Mouse (Mus musculus): ENCODE results near the gene Ddx19a.
"Not testable (repeated sequence)": the region's sequence is repeated elsewhere in the genome, so short reads cannot be mapped to it uniquely, and the experiment has no call there.

Ddx19a gene

DNA sequence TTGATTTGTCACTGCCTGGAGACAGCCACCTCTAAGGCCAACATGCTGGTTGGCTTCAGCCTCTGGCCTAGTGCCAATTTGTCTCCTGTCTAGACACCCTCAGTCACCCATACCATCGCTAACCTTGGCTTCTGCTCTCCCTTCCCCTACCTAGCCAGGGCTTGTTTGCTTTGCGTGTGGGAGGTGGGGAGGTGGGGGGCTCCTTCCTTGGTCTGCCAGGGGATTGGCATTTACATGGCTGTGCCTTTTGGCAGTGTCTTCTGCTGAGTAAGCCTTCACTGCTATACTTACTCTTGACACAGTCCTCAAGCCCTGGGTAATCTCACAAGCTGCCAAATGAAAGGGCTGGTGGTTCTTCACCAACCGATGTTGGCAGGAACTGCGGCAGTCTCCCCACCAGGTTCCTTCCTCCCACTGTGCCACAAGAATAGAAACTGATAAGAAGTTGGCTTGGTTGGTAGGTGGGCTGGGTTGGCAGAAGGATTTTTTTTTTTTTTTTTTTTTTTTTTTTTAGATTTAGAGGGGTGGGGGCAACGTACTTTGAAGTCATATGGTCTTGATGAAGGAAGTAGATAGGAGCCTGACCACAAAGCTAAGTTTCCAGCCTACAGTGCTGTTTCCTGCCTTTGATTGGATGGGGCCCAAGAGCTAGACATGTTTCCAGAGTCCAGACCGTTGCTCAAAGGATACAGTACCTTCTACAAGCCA is 58.6 kb downstream of the Ddx19a start:
- DNase-seq (ENCODE audit: low read depth in 1 of 2, low spot score in 2 of 2), result no peak

- no peak for DNase-seq (ENCODE audit: low read depth in 1 of 2, low spot score in 2 of 2)
Observed at GRCm38 (mm10) chr8:110936217-110936616, 61.4 kb downstream of the Ddx19a start.

GRCm38 (mm10) chr8:110933272-110933671 is 64.3 kb downstream of the Ddx19a start:
- no peak for DNase-seq (ENCODE audit: low read depth in 1 of 2, low spot score in 2 of 2)

- no peak for DNase-seq (ENCODE audit: low read depth in 1 of 2, low spot score in 2 of 2)
Observed at GRCm38 (mm10) chr8:110932444-110932843, 65.2 kb downstream of the Ddx19a start.

DNA sequence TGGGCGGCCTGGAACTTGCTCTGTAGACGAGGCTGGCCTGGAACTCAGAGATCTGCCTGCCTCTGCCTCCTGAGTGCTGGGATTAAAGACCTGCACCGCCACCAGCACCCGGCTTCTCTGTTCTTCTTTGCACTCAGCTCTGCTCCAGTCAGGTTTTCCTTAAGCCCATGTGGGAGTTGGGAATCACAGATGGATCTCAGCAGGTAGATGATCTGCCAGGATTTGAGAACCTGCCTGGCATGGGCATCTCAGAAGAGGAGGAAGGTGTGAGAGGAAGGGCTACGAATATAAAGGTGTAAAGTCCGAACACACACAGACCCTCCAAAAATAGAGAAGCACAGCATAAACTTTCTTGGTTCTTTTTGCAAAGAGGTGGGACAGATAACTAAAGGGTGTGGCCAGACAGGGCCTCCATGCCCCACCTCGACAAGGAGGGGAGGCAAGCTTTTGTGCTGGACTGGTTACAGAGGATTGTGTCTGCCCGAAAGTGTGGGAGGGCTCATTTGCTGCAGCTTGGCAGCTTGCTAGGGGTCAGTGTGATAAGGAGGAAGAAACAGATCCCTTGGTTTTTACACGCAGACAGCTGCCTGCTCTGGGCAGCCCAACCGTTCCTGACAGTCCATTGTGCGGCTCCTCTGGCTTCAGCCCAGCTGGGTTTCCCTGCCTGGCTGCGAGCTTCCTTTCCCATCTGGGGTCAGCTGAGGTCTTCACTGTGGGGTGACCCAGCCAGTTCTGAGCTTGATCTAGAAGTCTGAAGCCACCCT is 66.2 kb downstream of the Ddx19a start:
- no peak for DNase-seq (ENCODE audit: low read depth in 1 of 2, low spot score in 2 of 2)

GRCm38 (mm10) chr8:110929672-110930071 is 67.9 kb downstream of the Ddx19a start:
- not testable (repeated sequence) for DNase-seq (ENCODE audit: low read depth in 1 of 2, low spot score in 2 of 2)

DNA sequence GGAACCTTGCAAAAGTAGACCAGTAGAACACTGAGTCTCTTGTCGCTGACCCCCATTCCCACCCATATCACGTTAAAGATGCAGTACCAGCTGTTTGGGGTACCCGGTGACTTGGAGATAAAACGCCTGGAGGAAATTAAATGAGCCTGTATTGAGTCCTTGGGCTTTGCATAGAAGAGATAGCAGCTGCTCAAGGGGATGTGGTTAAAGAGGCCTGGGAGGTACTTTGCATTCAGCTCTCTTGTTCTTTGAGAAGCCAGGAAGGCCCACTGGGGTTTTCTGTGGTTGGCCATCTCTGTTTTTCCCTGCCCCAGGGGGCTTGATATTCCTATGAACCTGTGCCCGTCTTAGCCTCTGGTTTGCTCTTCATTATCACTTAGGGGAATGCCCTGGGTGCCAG is 68.5 kb downstream of the Ddx19a start:
- DNase-seq (ENCODE audit: low read depth in 1 of 2, low spot score in 2 of 2), result no peak

GRCm38 (mm10) chr8:110928435-110928834 is 69.2 kb downstream of the Ddx19a start:
- DNase-seq (ENCODE audit: low read depth in 1 of 2, low spot score in 2 of 2), result no peak

GRCm38 (mm10) chr8:110926690-110927089 is 70.9 kb downstream of the Ddx19a start:
- DNase-seq (ENCODE audit: low read depth in 1 of 2, low spot score in 2 of 2), result no peak

GRCm38 (mm10) chr8:110925691-110926140 is 71.9 kb downstream of the Ddx19a start:
- DNase-seq (ENCODE audit: low read depth in 1 of 2, low spot score in 2 of 2), result no peak

All from monocyte, adult 2 months (primary cell).